Mouse (Mus musculus): Measurements from ENCODE around the gene Btg2.

GRCm38 (mm10) chr1:134063773-134064125, 15.2 kb downstream of the Btg2 start:
- TF ChIP-seq CTCF (IDR thresholded peaks at IDR 0.05; ENCODE audit: control insufficient read depth, insufficient read depth, insufficient read length) (no peak), USF1 (IDR thresholded peaks at IDR 0.05; ENCODE audit: low read depth) (no peak)
